Mouse (Mus musculus): ENCODE results near the gene Apc2. TPM values are rescaled to one million over a fixed set of nuclear protein-coding genes. Genes with fewer than 3 reads are reported as not detected.
"Not testable (repeated sequence)": the region's sequence is repeated elsewhere in the genome, so short reads cannot be mapped to it uniquely, and the experiment has no call there.

Apc2 gene
- total RNA-seq (2014; rRNA removed) (0.09 and 0.20 TPM in 2 replicates), polyA plus RNA-seq (2012; rRNA removed) (0.19 and 0.20 TPM in 2 replicates)

GRCm38 (mm10) chr10:80295618-80296425, at the start of gene Apc2:
Gene Apc2, plus strand, starts transcription at chr10:80295977.
- Histone ChIP-seq H3K4me1 (ENCODE audit: control insufficient read depth, insufficient read depth, low read length) (peaks cover 4% of the 10 kb centered on the region; the same call in 1 of the 2 replicates), H3K36me3 (ENCODE audit: control insufficient read depth, insufficient read depth, low read length) (peaks cover 9% of the 10 kb centered on the region), H3K27ac (replicated peaks; ENCODE audit: insufficient read depth, low read depth, low read length) (no peak within 1 kb of the TSS), H3K9ac (ENCODE audit: low read depth, low read length) (peak within 1 kb of the TSS; percentile 37; the same call in 1 of the 2 replicates), H3K27me3 (ENCODE audit: control insufficient read depth, insufficient read depth, low read length) (0 out of 2 replicates have a peak, but pooled peaks cover 4% of the 10 kb centered on the region), H3K4me3 (ENCODE audit: insufficient read depth, low read depth, low read length) (peak within 1 kb of the TSS; percentile 25), H3K79me2 (ENCODE audit: control insufficient read depth, insufficient read depth, low read length) (peaks cover 6% of the 10 kb centered on the region; the same call in 1 of the 2 replicates)
- DNase-seq (ENCODE audit: extremely low read depth, low read depth, low spot score): peak; percentile 68
- WGBS: 6% methylated on average over 26 of the region's 26 CpGs
- no peak for TF ChIP-seq POLR2A (IDR thresholded peaks at IDR 0.05; ENCODE audit: extremely low read depth, insufficient read depth, low read length)
- peak; percentile 88 for TF ChIP-seq CTCF (IDR thresholded peaks at IDR 0.05; ENCODE audit: low read depth, low read length)

- no peaks in the 10 kb centered on the region for H3K36me3 ChIP-seq (ENCODE audit: control insufficient read depth, insufficient read depth, low read length)
- no peaks in the 10 kb centered on the region for H3K27me3 ChIP-seq (ENCODE audit: control insufficient read depth, insufficient read depth, low read length)
- H3K4me3 ChIP-seq (ENCODE audit: insufficient read depth, low read depth, low read length): no peak overlapping the region
- TF ChIP-seq POLR2A (IDR thresholded peaks at IDR 0.05; ENCODE audit: extremely low read depth, insufficient read depth, low read length): no peak
- TF ChIP-seq CTCF (IDR thresholded peaks at IDR 0.05; ENCODE audit: low read depth, low read length): 0 out of 2 replicates have a peak, but pooled peaks have one; percentile 11
- no peak overlapping the region for H3K9ac ChIP-seq (ENCODE audit: low read depth, low read length)
- DNase-seq (ENCODE audit: extremely low read depth, low read depth, low spot score): no peak
- WGBS: 68% methylated on average over 6 of the region's 6 CpGs
- H3K79me2 ChIP-seq (ENCODE audit: control insufficient read depth, insufficient read depth, low read length): peaks cover 13% of the 10 kb centered on the region; the same call in 1 of the 2 replicates
- H3K27ac ChIP-seq (replicated peaks; ENCODE audit: insufficient read depth, low read depth, low read length): no peak overlapping the region
- H3K4me1 ChIP-seq (ENCODE audit: control insufficient read depth, insufficient read depth, low read length): peaks cover 17% of the 10 kb centered on the region
Observed at GRCm38 (mm10) chr10:80247849-80248248, 47.9 kb upstream of the Apc2 start.

- Histone ChIP-seq H3K79me2 (ENCODE audit: control insufficient read depth, insufficient read depth, low read length) (peaks cover 13% of the 10 kb centered on the region; the same call in 1 of the 2 replicates), H3K4me3 (ENCODE audit: insufficient read depth, low read depth, low read length) (peak overlapping the region; percentile 23; the same call in 1 of the 2 replicates), H3K4me1 (ENCODE audit: control insufficient read depth, insufficient read depth, low read length) (peaks cover 21% of the 10 kb centered on the region)
- not testable (repeated sequence) for H3K36me3 ChIP-seq (ENCODE audit: control insufficient read depth, insufficient read depth, low read length); H3K27me3 ChIP-seq (ENCODE audit: control insufficient read depth, insufficient read depth, low read length); H3K9ac ChIP-seq (ENCODE audit: low read depth, low read length); H3K27ac ChIP-seq (replicated peaks; ENCODE audit: insufficient read depth, low read depth, low read length); DNase-seq (ENCODE audit: extremely low read depth, low read depth, low spot score)
- WGBS: 19% methylated on average over 3 of the region's 3 CpGs
Observed at GRCm38 (mm10) chr10:80248437-80248836, 47.3 kb upstream of the Apc2 start.

- Histone ChIP-seq H3K27me3 (ENCODE audit: control insufficient read depth, insufficient read depth, low read length) (no peaks in the 10 kb centered on the region), H3K9ac (ENCODE audit: low read depth, low read length) (peak within 1 kb of the TSS; percentile 94), H3K27ac (replicated peaks; ENCODE audit: insufficient read depth, low read depth, low read length) (peak within 1 kb of the TSS; percentile 95), H3K36me3 (ENCODE audit: control insufficient read depth, insufficient read depth, low read length) (no peaks in the 10 kb centered on the region; the same call in 1 of the 2 replicates), H3K79me2 (ENCODE audit: control insufficient read depth, insufficient read depth, low read length) (peaks cover 16% of the 10 kb centered on the region; the same call in 1 of the 2 replicates), H3K4me1 (ENCODE audit: control insufficient read depth, insufficient read depth, low read length) (peaks cover 24% of the 10 kb centered on the region), H3K4me3 (ENCODE audit: insufficient read depth, low read depth, low read length) (peak within 1 kb of the TSS; percentile 89)
- TF ChIP-seq CTCF (IDR thresholded peaks at IDR 0.05; ENCODE audit: low read depth, low read length): no peak
- peak; percentile 93 for TF ChIP-seq POLR2A (IDR thresholded peaks at IDR 0.05; ENCODE audit: extremely low read depth, insufficient read depth, low read length)
- under 1% methylated on average over 53 of the region's 53 CpGs for WGBS
- DNase-seq (ENCODE audit: extremely low read depth, low read depth, low spot score): peak; percentile 89
Observed at GRCm38 (mm10) chr10:80248971-80249640, 46.7 kb upstream of the Apc2 start, which contains the start of gene Ndufs7. Gene Ndufs7, plus strand, starts transcription at chr10:80249121.

- peak overlapping the region; percentile 95 for H3K27ac ChIP-seq (replicated peaks; ENCODE audit: insufficient read depth, low read depth, low read length)
- peaks cover 33% of the 10 kb centered on the region for H3K4me1 ChIP-seq (ENCODE audit: control insufficient read depth, insufficient read depth, low read length)
- 24% methylated on average over 2 of the region's 2 CpGs for WGBS
Observed at GRCm38 (mm10) chr10:80250059-80250458, 45.7 kb upstream of the Apc2 start.

More at GRCm38 (mm10) chr10:80250059-80250458, 45.7 kb upstream of the Apc2 start:
- Histone ChIP-seq H3K4me3 (ENCODE audit: insufficient read depth, low read depth, low read length) (peak overlapping the region; percentile 89), H3K36me3 (ENCODE audit: control insufficient read depth, insufficient read depth, low read length) (no peaks in the 10 kb centered on the region; the same call in 1 of the 2 replicates), H3K9ac (ENCODE audit: low read depth, low read length) (peak overlapping the region; percentile 94), H3K27me3 (ENCODE audit: control insufficient read depth, insufficient read depth, low read length) (no peaks in the 10 kb centered on the region), H3K79me2 (ENCODE audit: control insufficient read depth, insufficient read depth, low read length) (peaks cover 16% of the 10 kb centered on the region; the same call in 1 of the 2 replicates)
- TF ChIP-seq CTCF (IDR thresholded peaks at IDR 0.05; ENCODE audit: low read depth, low read length): no peak
- no peak for TF ChIP-seq POLR2A (IDR thresholded peaks at IDR 0.05; ENCODE audit: extremely low read depth, insufficient read depth, low read length)
- DNase-seq (ENCODE audit: extremely low read depth, low read depth, low spot score): no peak
